Mouse (Mus musculus): ENCODE results near the gene Brca2.
A peak's percentile ranks its signal among the peaks of the same experiment; 100 is the strongest.

Gene Brca2

DNA sequence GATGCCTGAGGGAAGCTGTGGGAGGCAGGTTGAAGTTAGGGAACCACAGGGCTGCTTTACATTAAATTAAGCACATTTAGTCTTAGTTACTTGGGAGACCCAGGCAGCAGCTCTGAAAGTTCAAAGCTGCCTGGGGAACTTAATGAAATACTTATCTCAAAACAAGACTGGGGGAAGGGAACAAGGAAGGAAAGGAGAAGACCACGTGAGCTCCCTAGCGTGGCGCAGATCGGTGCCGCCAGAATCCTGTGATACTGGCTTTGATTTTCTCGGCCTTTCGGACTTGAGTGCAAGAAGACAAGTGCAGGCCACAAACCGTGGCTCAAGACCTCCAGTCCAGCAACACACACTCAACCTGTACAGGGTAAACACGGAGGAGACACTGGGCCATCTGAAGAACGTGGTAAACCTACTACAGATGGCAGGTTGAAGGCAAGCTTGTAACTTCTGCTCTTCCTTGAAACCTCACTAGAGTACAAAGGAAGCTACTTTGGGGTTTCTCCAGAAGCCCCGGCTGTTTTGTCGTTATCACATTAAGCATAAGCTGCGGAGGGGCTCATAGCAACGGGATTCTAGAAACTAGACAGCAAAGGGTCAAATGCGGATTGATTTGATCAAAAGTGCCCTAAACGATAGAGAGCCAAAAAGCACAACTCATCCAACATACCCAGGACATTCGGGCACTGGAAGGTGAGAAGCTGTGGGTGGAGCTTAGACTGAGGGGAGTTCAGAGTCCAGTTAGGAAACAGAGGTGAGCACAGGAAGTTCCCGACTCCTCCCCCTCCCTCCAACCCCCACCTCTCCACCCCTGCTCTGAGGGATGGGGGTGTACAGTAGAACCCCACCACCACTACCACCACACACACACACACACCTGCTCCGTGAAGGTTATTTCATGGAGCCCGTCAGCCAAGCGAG lies 76.0 kb downstream of the Brca2 start:
- no peak for DNase-seq (ENCODE audit: low read depth in 1 of 2, low spot score in 2 of 2)

GRCm38 (mm10) chr5:150599301-150600294 lies 77.2 kb downstream of the Brca2 start:
- no peak for DNase-seq (ENCODE audit: low read depth in 1 of 2, low spot score in 2 of 2)

GRCm38 (mm10) chr5:150600554-150601440 lies 78.4 kb downstream of the Brca2 start:
- peak in 1 of 2 experiments; percentile 34 for DNase-seq (ENCODE audit: low read depth in 1 of 2, low spot score in 2 of 2)

- DNase-seq (ENCODE audit: low read depth in 1 of 2, low spot score in 2 of 2): no peak
Measured at GRCm38 (mm10) chr5:150601441-150602230, 79.2 kb downstream of the Brca2 start.

DNA sequence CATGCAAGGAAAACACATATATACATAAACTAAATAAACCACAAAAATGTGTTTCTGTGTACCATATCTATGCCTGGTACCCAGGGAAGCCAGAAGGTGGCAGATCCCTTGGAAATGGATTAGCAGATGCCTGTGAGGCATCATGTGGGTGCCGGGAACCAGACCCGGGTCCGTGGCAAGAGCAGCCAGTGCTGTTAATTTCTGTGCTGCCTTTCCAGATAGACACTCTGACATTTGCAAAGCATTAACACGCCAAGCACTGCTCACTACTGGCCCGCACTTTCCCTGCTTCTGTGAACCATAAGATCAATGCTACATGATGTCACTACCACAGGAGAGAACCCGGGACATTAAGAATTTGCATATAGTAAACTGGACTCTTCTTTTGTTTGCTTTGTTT lies 83.7 kb downstream of the Brca2 start:
- DNase-seq (ENCODE audit: low read depth in 1 of 2, low spot score in 2 of 2): no peak

DNA sequence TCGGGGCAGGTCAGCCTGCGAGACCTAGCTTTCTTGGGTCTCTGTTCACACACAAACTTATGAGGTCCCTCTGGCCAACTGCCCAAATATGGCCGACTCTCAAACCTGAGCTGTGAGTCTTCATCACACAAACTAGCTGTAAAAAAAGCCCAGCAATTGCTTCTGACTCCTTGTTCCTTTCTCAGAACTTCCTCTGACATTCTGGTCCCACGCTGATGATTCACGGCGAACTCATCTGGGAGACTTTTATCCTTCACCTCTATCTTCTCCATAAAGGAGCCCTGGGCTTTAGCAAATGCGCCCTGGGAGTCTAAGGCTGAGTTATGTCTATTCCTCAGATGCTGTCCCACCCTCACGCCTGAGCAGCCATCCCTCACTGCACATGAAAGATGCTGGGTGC lies 85.2 kb downstream of the Brca2 start:
- DNase-seq (ENCODE audit: low read depth in 1 of 2, low spot score in 2 of 2): no peak

GRCm38 (mm10) chr5:150611136-150611535 lies 88.7 kb downstream of the Brca2 start:
- no peak for DNase-seq (ENCODE audit: low read depth in 1 of 2, low spot score in 2 of 2)

DNA sequence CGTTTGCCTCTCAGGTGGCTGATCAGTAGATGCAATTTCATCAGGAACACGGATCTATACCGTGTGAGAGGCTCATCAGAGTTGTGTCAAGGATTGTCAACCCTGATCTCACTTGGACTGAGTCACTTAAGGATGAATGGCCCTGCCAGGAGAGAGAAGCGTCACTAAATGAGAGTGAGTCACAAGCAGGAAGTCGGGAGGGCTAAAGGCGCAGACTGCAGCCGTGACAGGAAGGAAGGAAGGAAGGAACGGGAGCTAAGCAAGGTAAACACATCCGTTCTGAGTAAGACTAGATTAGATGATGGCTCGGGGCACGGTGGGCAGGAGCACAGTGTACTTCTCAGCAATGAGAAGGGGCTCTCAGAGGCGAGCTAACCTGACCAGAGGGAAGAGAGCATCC lies 89.3 kb downstream of the Brca2 start:
- DNase-seq (ENCODE audit: low read depth in 1 of 2, low spot score in 2 of 2): no peak

DNA sequence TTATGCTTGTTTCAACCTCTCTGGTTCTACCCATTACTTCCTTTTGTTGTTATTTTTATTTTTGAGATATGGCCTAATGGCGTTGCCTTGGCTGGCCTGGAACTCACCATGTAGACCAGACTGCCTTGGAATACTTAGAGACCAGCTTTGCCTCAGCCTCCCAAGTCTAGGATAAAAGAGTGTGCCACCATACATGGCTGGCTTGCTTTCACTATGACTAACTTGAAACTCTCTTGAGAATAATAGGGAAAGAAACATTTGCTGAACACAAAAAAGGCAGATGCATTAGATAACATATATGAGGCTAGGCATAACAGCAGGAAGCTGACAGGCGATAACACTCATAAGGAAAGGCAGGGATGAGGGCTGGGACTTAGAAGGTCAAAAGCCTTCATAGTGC lies 91.6 kb downstream of the Brca2 start:
- DNase-seq (ENCODE audit: low read depth in 1 of 2, low spot score in 2 of 2): no peak

- DNase-seq (ENCODE audit: low read depth in 1 of 2, low spot score in 2 of 2): no peak
Measured at GRCm38 (mm10) chr5:150616216-150616615, 93.8 kb downstream of the Brca2 start.

DNA sequence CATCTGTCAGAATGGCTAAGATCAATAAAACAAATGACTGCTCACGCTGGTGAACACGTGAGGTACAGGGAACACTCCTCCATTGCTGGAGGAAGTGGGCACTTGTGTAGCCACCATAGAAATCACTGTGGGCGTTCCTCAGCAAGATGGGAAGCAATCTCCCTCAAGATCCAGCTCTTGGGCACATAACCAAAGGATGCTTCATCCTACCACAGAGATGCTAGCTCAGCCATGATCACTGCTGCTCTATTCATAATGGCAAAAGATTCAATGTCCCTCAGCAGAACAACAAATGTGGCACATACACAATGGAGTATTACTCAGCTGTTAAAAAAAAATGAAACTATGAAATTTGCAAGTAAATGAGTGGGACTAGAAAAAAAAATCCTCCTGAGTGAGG lies 94.3 kb downstream of the Brca2 start:
- DNase-seq (ENCODE audit: low read depth in 1 of 2, low spot score in 2 of 2): no peak

DNA sequence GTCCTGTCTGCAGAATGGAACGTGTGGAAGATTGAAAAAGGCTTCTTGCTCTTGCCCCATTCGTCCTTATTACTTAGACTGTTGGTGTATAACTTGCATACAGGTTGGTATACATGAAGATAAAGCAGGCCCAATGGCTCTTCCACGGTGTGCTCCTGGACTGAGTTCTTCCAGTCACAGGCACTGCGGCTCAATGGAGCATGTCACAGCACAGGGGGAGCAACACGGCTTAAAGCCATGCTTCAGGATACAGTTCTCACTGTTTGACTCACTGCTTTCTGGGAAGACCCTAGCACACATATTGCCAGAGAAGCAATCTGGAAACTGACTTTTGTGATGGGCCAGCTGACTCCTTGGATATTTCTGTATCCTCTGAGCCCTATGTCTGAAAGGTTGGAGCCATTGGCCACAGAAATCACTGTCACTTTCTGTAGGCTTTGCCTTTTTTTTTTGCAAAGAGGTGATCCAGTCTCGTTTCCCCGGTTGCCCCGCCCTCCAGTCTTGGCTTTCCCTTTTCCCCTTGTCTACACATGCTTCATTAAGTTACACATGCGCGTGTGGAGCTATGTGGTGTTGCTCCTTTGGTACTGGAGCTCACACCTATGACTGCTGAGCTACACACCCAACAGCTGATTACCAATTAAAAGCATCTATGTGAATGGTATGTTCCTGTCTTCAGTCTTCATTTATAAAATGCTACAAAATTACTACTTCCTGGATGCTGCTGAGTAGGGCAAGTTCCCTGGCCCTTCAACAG lies 96.3 kb downstream of the Brca2 start:
- no peak for DNase-seq (ENCODE audit: low read depth in 1 of 2, low spot score in 2 of 2)

Data from monocyte, adult 2 months (primary cell).